Mouse (Mus musculus) adrenal gland, postnatal 10 days (tissue): ENCODE results near the gene Arhgap31. TPM values are rescaled to one million over a fixed set of nuclear protein-coding genes. Genes with fewer than 3 reads are reported as not detected.

ENCODE experiments used
- DNase-seq: peaks from one replicate; pipeline ENCODE4 v3.0.0; 2021; ENCODE audit warnings: mixed read lengths
- long read RNA-seq, 2 experiments: library from polyadenylated mRNA; stranded (forward); transcript quantifications; one replicate each; pipeline ENCODE4 v2.0.0; 2021
- total RNA-seq, 2 experiments: library from RNA; stranded (reverse); gene quantifications; 2 replicates each; pipeline ENCODE4 v1.2.3; 2021

Gene Arhgap31
- 10 to 100 TPM; 31.6 to 36.3 TPM for total RNA-seq
- long read RNA-seq, experiment 1, partial matches to known transcripts: 3 of 11 reads
- long read RNA-seq, experiment 1, other reads (novel, unspliced or antisense): 8 of 11 reads
- long read RNA-seq, experiment 2, full-length matches to known transcripts: 1 of 10 reads
- long read RNA-seq, experiment 2, partial matches to known transcripts: 5 of 10 reads
- long read RNA-seq, experiment 2, other reads (novel, unspliced or antisense): 4 of 10 reads

GRCm38 (mm10) chr16:38712581-38713403 lies at the start of gene Arhgap31:
Arhgap31 (minus strand) TSS chr16:38713274.
- peak; percentile 88 for DNase-seq

DNA sequence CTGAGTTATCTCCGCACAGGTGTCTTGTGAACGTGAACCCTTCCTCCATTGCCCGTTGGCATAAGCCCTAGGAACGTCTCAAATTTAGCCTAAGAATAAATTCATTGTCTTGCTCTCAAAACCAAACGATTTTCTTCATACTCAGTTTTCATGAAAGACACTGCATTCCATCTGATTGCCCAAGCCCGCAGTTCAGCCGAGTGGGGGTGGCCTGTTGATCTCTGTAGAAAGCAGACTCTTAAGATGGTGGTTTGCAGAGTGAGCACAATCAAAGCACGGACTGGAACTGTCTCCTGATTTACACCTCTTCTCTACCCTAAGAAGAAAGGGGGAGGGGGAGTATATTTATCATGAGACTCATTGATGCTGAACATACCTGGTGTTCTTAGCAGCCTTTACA lies 49.3 kb upstream of the Arhgap31 start:
- DNase-seq: no peak

- no peak for DNase-seq
These were observed 48.9 kb upstream of the Arhgap31 start for GRCm38 (mm10) chr16:38761972-38762371.

GRCm38 (mm10) chr16:38760834-38761375 lies 47.8 kb upstream of the Arhgap31 start:
- DNase-seq: no peak

GRCm38 (mm10) chr16:38760239-38760638 lies 47.2 kb upstream of the Arhgap31 start:
- DNase-seq: no peak

- peak; percentile 24 for DNase-seq
These were observed 45.2 kb upstream of the Arhgap31 start for GRCm38 (mm10) chr16:38758104-38758861.

DNA sequence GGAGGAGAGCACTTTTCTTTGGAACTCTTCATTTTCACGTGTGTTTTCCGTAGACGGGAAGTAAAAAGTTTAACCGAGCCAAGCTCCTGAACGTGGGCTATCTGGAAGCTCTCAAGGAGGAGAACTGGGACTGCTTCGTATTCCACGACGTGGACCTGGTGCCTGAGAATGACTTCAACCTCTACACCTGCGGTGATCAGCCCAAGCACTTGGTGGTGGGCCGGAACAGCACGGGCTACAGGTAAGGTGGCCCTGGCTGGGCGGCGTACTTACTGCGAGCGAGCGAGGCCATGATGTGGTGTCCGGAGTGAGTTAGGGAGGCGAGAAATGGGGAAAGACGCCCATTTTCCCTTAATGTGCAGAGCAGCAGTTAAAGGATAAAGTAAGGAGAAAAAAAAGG lies 44.6 kb upstream of the Arhgap31 start:
- DNase-seq: no peak

- no peak for DNase-seq
These were observed 43.5 kb upstream of the Arhgap31 start for GRCm38 (mm10) chr16:38756572-38756971.

- peak; percentile 51 for DNase-seq
These were observed 43.1 kb upstream of the Arhgap31 start for GRCm38 (mm10) chr16:38756177-38756503.

DNA sequence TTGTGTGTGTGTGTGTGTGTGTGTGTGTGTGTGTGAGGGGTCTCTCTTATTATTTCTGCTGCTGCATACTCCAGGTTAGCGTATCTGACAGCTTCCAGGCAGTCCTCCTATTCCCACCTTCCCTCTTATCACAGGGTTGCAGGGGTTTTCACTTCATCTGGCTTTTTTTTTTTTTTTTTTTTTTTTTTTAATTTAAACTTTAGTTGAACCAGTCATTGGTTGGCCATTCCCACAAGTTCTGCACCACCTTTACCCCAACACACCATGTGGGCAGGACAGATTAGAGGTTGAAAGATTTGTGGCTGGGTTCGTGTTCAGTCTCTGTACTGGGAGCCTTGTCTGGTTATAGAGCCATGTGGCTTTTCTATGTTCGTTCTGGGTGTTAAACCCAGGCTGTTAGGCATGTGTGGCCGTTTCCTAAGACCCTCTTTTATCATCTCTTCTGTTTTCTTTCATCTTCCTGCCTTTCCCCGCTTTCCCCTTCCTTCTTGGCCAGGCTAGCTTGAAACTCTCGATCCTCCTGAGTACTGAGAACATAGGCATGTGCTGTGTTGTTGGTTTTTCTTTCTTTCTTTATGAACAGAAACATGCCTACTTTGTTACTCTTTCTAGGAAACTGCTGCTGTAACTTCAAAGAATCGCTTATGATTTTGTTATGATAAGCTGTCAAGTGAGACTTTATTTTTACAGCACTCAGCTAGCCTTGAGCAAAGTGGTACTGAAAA lies 42.5 kb upstream of the Arhgap31 start:
- DNase-seq: no peak

DNA sequence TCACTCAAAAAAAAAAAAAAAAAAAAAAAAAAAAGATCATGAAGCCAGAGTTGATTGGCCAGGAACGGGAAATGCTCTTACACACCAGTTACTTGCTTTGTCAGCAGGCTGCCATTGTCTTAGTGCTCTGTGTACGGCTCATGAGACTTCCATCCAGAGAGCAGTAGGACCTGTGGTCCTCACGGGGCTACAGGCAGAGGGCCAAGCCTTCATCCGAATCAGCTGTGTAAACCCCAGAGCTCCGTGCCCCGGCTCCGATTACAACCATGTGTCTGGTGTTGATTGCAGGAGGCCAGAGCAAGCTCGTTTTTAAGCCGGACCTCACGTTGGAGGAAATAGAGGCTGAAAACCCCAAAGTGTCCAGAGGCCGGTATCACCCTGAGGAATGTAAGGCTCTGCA lies 40.6 kb upstream of the Arhgap31 start:
- no peak for DNase-seq

GRCm38 (mm10) chr16:38750803-38751202 lies 37.7 kb upstream of the Arhgap31 start:
- no peak for DNase-seq

GRCm38 (mm10) chr16:38743941-38744673 lies 31.0 kb upstream of the Arhgap31 start:
- no peak for DNase-seq

DNA sequence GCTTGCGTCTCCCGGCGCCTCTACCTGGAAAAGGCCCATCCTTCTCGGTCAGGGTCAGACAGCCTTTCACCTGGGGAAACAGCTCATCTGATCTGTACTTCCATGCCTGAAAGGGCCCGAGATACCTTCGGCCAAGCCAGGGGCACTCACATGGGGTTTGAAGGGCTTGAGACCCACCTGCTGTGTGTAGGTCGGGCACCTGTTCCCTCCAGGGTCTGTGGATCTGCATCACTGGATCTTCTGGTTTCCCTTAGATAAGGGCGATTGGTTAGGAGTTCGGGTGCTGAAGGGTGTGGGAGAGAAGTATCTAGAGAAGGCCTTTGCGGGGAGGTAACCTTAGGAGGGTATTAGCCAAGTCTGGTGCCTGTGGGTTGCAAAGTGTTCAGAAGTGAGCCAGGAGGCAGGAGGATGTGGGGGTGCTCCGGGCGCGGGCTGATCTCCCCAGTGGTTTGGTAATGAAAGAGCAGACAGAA lies 29.6 kb upstream of the Arhgap31 start:
- DNase-seq: peak; percentile 26

DNA sequence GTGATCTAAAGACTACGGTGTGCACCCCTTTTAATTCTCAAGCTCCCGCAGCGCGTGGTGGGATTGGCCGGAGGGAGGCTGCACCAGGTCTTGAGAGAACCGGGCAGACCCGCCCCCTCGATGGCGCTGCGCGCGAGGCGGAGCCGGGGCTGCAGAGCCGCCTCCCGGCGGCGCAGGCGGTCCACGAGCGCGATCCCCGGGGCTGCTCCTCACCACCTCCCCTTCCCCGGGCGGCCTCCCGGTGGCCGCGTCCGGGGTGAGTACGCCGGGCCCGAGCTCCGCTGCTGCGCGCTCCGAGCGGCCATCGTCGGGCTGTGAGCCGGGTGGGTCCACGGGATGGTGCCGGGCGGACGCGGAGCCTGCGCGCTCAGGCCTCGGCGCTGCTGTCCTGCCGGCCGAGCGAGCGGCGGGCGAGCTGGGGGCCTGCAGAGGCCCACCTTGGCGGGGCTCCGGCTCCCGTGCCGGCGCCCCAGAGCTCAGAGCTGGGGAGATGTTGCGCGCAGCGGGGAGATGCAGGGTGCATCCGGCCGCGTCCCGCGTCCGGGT lies 29.1 kb upstream of the Arhgap31 start, which contains the start of gene B4galt4:
TSS of gene B4galt4 (plus strand) at position 152 of the 546 bp plus-strand sequence.
- DNase-seq: peak; percentile 89

DNA sequence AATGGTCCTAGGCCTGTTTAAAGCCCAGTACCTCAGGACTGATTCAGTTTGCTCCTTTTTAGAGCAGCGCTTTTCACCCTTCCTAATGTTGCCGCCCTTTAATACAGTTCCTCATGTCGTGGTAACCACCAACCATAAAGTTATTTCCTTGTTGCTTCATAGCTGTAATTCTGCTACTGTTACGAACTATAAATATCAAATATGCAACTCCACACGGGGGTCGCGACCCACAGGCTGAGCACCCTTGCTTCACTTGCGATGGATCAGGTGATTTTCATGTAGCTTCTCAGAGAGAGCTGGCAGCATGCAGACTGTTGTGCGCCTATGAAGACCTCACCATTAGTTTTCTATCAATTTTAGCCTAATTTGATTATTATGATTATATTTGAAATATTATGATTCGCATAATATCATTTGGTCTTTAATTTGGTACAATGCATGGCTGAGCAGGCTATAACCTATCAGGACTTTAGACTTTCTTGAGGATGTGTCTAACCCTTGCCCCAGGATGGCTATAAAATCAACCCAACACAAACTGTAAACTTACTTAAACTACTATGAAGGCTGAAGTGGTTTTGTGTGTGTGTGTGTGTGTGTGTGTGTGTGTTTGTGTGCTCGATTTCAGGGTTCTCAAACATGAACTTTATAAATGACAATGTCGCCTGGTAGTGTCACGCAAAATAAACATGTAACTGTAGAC lies 28.3 kb upstream of the Arhgap31 start:
- no peak for DNase-seq

DNA sequence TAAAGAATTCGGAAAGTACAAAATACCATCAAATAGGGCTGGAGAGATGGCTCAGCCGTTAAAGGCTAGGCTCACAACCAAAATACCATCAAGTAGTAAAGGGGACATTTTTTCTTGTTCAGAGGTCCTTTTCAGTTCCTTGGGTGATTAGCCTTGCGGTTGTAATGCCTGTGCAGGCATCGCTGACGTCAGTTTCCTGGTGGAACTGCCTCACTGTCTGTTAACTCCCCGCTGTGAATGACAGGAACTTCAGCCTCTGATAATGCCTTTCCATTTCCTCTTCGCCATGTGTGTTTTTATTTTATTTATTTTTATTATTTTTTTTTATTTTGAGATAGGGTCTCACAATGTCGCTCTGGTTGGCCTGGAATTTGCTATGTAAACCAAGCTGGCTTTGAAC lies 17.8 kb upstream of the Arhgap31 start:
- no peak for DNase-seq

GRCm38 (mm10) chr16:38729610-38730288 lies 16.7 kb upstream of the Arhgap31 start:
- DNase-seq: peak; percentile 34

GRCm38 (mm10) chr16:38729139-38729538 lies 16.1 kb upstream of the Arhgap31 start:
- no peak for DNase-seq
